Mouse (Mus musculus) heart, adult 11 months (tissue): ENCODE data around the gene Samhd1.
A peak's percentile ranks its signal among the peaks of the same experiment; 100 is the strongest.

Experiments used
- DNase-seq: peaks from one replicate; pipeline ENCODE4 v3.0.0; 2022

The Samhd1 gene

DNA sequence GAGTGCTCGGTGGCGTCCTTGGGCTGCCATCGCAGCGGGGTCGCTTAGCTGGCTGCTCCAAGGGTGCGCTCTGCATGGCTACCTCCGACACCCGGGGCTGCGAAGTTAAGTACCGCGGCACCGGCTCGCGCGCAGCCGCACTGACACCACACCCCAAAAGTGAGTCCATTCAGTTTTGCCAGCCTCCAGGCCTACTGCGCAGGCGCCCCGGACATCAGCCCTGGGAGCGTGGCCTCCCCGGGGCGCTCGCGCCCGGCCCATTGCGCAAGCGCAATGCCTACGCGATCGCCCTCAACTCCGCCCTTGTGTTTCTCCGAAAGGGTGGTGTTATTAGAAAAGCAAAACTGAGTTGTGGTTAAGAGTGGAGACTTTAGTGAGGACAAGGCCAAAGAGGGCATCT, at the start of gene Samhd1:
Gene Samhd1 (minus strand): TSS at position 252 of the 400 bp plus-strand sequence.
- peak; percentile 100 for DNase-seq

DNA sequence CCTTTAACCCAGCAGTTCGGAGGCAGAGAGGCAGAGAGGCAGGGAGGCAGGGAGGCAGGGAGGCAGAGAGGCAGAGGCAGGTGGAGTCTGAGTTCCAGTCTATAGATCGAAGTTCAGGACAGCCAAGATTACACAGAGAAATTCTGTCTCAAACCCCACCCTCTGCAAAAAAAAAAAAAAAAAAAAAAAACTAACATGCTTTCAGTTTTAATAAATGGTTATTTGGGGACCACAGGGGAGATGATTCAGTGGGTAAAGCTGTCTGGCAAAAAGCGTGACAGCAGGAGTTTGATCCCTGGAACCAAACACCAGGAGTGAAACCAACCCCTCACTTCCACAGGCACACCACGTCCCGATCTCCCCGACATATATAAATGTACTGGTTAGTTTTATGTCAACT, 43.1 kb upstream of the Samhd1 start:
- no peak for DNase-seq

DNA sequence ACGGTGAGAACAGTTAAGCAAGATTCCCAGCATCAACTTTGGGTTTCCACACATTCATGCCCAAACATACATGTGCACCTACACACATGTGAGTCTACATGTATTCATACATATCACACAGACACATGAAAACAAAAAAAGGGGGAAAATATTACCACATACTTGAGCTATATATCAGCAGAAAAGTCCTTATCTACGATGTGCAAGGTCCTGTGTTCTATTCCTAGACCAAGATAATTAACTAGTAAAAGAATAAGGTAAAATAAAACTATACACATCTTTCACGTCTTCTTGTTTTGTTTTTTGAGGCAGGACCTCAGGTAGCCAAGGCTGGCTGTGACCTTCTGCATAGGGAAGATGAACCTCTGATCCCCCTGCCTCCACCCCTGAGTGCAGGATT, 41.2 kb upstream of the Samhd1 start:
- no peak for DNase-seq

DNA sequence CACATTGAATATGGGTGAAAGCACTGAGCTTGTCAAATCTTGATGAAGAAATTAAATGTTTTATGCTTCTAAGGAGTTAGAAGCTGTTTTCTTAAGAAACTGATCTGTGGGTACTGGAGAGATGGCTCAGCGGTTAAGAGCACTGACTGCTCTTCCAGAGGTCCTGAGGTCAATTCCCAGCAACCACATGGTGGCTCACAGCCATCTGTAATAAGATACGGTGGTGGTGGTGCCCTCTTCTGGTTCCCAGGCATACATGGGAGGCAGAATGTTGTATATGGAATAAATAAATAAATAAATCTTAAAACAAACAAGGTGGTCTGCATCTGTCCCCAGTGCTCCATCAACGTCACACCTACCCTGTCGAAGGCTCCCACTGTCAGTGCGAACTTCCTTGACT, 39.4 kb upstream of the Samhd1 start:
- DNase-seq: no peak

DNA sequence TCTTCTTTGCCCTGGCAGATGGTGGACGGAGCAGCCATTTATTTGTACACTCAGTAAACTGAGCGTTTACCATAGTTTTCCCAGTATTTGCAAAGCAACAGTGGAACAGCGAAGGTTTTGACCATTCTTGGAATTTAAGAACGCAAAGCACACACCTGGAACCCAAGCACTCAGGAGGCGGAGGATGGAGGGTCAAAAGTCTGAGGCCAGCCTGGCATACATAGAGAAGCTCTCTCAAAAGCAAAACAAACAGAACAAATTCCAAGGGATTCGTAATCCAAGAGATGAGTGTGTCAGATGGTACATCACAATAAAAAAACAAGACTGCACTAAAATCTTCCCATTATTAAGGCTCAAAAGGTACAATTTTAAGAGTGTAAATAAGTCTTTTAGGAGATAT, 38.5 kb upstream of the Samhd1 start:
- DNase-seq: no peak

DNA sequence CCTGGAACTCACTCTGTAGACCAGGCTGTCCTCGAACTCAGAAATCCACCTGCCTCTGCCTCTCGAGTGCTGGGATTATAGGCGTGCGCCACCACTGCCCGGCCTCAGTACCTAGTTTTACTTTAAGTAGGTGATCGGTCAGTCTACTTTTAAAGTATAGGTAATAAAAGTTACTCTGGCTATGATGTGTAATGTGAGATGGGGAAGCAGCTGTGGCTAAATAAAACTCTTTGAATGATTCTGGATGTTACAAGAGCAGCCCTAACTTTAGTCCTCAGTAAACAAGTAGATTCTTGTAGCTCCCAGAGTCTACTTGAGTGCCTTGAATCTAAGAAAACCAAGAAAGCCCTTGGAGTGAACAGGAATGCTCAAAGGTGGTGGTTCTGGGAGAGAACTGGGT, 37.9 kb upstream of the Samhd1 start:
- DNase-seq: peak; percentile 12

DNA sequence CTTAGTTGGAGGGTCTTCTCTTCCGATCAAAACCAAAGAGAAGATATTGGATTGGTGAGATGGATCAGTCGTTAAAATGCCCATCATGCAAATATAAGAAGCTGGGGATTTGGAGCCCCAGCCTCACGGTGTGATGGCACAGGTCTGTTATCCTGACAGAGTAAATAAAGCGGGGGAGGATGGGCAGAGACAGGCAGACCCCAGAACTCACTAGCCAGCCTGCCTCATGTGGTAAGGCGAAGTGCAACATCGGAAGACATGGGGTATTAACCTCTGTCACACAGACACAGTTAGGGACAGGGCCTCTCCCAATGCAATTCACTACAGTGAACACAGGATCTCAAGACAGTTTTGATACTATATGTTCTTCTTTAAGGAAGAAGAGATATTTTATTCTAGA, 35.6 kb upstream of the Samhd1 start:
- DNase-seq: no peak

DNA sequence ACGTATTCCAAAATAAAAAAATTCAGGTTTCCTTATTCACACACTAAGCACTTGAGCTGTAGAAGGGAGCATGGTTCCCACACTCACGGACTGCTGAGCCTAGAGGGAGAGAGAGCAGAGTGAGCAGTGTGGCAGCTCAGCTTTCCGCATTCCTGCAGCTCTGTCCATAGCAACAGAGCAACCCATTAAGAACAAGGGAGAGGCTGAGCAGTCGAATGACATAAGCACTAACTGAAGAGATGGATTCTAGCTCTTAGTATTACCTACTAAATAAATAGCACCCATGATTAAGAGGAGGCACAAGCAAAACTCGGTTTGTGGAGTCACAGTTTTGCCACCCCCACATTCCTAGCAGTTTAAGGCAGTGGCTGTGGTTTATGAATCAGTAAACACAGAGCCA, 35.1 kb upstream of the Samhd1 start:
- DNase-seq: no peak

DNA sequence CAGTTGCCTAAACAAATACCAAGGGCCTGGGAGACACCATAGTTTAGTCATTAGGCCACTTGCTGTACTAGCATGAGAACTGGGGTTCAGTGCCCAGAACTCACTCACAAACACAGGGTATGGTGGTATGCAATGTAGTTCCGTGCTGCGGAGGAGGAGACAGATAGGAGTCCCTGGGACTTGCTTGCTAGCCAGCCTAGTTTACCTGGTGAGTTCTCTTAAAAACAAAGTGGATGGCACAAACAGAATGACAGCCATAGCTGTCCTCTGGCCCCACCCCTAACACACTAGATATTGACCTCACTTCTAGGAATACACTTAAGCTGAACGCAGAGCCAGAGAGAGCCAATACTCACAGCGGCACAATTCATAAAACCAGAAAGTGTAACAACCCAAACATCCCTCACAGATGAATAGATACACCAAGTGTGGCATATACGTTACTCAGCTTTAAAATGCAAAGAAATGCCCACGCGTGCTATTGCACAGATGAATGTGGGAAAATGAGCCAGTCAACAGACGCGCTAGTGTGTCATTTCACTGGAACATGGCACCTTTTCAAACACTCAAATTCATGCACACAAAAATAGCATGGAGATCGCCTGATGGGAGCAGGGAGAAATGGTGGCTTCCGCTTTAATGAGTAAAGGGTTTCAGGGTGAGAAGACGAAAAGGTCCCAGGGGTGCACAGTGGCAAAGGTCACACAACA, 31.5 kb upstream of the Samhd1 start:
- peak; percentile 55 for DNase-seq

DNA sequence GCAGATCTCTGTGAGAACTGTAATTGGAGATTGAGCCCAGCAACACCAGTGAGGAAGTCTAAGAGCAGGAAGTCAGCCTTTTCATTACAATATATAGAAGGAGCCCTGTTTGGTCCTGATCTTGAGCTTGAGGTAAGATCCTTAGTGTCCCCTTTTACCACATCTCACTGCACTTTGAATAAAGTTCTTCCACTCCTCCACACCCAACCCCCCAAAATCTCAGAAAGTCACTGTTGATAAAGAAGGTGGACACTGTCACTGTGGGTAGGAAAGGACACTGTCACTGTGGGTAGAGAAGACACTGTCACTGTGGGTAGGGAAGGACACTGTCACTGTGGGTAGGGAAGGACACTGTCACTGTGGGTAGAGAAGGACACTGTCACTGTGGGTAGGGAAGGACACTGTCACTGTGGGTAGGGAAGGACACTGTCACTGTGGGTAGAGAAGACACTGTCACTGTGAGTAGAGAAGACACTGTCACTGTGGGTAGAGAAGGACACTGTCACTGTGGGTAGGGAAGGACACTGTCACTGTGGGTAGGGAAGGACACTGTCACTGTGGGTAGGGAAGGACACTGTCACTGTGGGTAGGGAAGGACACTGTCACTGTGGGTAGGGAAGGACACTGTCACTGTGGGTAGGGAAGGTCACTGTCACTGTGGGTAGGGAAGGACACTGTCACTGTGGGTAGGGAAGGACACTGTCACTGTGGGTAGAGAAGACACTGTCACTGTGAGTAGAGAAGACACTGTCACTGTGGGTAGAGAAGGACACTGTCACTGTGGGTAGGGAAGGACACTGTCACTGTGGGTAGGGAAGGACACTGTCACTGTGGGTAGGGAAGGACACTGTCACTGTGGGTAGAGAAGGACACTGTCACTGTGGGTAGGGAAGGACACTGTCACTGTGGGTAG, 30.5 kb upstream of the Samhd1 start:
- DNase-seq: peak; percentile 27

DNA sequence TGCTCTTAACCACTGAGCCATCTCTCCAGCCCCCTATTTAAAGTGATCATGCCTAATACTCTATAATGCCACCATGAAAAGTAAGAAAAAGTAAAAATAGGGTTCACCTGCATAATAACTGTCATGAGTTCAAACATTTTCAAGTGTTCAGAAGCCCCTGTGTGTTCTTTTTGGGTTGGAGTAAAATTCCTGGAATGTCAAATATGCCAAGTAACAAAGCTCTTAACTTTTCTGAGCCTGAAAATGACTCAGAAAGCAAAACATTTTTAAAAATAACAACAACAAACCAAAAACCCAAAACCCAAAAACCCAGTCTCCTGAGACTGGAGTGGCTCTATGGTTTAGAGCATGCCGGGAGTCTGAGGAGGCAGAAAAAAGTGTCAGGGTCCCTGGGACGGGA, 29.0 kb upstream of the Samhd1 start:
- DNase-seq: no peak

DNA sequence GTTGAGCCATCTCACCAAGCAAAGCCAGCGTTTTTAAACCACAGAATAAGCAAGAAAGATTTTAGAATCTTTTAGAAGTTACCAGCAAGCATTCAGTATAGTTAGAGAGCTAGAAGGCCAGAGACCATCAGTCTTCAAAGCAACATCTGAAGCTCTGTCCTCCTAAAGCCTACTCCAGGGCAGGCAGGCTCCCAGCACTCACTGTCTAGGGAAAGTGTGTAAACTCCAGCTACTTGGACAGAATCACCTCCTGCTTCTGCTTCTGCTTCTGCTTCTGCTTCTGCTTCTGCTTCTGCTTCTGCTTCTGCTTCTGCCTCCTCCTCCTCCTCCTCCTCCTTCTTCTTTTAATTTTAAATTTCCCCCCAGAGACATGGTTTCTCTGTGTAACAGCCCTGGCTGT, 21.0 kb upstream of the Samhd1 start:
- DNase-seq: peak; percentile 63

DNA sequence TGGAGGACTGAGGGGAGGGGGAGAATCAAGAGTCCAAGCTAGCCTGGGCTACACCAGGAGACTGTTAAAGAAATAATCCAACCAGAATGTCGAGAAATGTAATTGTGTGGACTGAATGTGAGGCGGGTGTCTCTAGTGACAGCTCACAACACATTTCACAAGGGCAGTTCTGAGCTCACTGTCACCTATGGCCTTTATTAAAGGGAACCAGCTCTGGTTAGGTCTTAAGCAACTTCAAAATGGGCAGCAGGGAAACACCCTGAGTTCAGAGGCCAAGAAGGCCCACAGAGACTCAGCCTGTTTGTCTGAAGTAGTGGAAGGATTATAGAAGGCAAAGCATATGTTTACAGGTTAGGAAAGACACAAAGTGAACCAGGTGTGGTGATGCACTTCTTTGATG, 18.2 kb upstream of the Samhd1 start:
- no peak for DNase-seq

DNA sequence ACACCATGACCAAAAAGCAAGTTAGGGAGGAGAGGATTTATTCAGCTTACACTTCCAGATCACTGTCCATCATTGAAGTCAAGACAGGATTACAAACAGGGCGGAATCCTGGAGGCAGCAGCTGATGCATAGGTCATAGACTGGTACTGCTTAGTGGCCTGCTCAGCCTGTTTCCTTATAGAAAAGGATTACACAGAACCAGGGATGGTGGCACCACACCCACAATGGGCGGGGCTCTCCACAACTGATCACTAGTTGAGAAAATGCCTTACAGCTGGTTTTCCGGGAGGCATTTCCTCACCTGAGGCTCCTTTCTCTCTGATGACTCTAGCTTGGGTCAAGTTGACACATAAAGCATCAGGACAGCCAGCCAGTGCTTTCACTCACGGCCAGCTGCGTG, 13.4 kb upstream of the Samhd1 start:
- no peak for DNase-seq

DNA sequence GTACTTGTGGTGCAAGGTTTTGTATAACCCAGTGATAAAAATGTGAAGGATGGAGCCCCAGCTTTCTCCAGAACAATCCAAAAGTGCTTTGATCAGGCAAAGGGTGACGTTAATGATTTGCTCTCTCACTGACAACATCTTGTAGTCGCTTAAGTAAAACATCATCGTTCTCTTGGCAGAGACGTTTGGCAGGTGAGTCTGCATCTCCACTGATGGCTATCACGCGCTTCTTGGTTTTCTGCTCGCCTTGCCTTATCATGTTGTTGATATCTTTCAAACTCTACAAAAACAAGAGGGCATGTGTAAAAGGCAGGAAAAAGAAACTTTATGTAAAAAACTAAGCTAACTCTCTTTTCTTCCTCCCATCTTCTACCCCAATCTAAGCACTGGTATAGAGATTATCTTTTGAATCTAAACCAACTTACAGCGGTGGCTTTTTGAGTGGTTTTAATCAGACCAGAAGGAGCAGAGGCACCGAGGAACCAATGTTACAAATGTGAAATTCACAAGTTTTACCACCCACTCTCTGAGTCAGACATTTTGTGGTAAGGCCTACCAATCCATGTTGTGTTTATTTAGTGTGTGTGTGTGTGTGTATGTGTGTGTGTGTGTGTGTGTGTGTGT, 12.4 kb upstream of the Samhd1 start:
- DNase-seq: no peak

DNA sequence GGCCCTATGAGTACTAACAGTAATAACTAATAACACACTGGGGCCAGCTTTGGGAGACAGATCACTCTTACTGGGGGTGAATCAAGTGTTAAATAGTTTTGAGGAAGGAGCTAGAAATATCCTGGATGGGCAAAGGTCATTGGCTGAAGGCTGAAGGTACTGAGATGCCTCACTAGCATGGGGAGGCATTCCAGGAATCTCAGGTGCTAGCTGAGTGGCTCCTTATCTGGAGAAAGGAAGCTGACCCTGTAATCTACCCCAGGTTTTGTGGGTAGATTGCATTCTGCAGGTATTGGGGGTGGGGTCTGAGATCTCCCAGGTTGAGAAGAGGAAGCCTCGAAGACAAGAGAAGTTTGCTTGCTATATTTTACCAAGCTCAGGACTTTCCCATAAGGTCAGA, 10.1 kb upstream of the Samhd1 start:
- DNase-seq: no peak

DNA sequence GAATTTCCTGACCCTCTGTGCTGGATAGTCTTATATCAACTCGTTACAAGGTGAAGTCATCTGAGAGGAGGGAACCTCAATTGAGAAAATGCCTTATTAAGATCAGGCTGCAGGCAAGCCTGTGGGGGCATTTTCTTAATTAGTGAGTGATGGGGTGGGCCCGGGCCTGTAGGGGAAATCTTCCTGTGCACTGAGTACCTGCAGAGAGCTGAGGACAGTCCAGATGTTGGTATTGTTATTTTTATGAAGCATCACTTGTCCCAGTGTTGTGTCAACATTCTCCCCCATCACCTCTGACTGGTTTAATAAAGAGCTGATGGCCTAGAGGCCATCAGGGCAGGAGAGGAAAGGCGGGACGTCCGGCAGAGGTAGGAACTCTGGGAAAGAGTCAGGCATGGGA, 9.1 kb upstream of the Samhd1 start:
- peak; percentile 75 for DNase-seq

DNA sequence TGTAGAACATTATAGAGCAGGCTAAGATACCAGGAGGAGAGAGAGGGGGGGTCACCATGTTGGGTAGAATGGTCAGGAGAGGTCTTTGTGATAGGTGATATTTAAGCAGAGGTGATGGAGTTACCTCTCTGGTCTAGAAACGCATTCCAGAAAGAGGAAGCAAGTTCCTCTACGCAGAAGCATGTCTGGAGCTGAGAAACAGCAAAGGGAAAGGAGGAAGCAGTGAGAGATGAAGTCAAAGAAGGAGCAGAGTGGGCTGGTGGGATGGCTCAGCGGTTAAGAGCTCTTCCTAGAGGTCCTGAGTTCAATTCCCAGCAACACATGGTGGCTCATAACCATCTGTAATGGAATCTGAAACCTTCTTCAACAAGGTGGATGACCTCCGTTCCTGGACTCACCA, 6.9 kb upstream of the Samhd1 start:
- DNase-seq: no peak

DNA sequence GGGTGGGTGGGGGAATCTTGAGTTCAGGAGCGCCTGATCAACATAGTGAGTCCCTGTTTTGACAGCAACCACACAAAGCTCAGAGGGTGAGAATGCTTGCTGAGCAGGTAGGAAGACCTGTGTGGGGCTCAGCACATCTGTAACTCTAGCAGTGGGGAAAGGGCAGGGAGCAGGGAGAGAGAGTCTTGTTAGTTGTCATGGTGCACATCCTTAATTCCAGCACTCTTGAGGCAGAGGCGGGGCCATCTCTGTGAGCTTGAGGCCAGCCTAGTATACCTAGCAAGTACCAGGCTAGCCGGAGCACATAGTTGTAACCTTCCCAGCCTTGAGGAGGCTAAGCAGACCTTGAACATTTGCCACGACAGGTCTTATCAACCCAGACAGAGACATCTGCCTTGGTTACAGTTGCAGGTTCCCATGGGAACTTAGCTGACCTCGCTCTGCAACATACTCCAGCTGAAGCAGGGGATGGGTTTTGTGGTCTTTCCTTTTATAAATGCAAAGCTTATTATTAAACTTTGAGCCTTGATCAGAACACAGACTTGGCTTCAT, 4.3 kb upstream of the Samhd1 start:
- DNase-seq: peak; percentile 81

DNA sequence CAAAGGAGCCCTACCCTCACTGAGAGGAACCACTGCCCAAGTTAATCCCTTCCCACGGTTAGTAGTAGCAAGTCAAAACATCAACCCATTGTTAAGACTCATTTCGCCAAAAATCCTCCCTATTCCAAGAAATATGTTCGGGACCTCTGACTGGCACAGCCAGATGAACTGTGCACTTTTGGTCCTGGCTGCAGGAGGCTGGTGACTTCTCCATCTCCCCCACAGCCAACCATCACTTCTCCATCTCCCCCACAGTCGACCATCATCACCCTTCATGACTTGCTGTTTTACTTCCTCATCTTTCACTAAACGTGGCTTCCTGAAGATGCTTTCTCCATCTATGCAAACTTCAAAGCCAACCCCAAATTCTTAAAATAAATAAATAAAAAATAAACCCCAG, 3.7 kb upstream of the Samhd1 start:
- peak; percentile 86 for DNase-seq

DNA sequence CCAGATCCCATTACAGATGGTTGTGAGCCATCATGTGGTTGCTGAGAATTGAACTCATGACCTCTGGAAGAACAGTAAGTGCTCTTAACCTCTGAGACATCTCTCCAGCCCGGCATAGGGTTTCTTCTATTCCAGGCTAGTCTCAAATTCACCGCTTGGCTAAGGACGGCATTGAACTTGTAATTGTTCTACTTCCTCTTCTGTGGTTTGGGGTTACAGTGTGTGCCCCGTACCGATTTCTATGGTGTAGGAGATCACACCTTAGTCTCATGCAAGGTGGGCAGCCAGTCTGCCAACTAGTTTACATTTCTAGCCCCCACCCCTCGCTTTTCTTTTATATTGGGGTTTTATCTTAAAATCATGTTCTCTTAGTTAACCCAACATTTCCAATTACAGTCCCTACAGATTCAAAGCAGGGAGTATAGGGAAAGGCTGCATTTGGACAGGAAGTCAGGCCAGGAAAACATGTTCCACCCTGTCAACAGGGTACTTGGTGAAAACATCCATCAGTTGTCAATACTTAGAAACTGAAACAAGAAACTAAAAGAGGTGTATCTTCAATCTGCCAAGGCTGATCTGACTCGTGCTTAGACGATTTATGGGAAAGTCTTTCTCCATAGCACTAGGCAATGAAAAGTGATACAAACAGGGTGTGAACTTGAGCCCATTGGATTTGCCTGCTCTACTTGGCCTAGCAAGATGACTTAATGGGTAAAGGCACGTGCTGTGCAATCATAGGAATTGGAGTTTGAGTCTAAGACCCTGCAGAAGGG, 3.1 kb upstream of the Samhd1 start:
- DNase-seq: peak; percentile 87

DNA sequence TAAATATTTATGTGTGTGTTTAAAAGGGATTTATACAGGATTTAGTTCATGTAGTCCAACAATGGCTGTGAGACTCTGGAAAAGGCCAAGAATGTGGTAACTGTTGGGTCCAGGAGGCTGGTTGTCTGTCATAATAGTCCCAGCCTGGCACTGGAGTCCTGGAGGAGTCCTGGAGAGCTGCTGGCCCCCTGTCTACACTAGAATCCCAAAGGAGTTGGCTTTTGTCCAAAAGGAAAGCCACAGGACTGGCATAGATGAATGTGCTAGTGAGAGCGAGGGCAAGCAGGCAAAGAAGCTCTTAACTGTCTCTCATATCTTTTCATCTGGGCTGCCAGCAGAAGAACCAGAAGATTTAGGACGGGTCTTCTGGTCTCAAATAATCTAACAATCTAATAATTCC, 1.6 kb upstream of the Samhd1 start:
- peak; percentile 82 for DNase-seq

DNA sequence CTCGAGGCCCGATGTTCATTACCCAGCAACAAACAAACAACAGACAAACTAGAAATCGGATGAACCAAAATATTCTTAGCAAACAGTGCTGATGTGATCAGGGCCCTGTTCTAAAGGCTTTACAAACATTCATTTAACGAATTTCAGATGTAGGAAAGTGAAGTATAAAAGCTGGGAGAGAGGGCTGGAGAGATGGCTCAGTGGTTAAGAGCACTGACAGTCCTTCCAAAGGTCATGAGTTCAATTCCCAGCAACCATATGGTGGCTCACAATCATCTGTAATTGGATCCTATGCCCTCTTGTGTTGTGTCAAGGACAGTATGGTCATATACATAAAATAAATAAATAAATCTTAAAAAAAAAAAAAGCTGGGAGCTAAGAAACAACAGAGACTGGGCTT, 1.1 kb upstream of the Samhd1 start:
- no peak for DNase-seq
